Mouse (Mus musculus) hindbrain, embryonic 11.5 days (tissue): ENCODE measurements around the gene Bfsp1. TPM values are rescaled to one million over a fixed set of nuclear protein-coding genes. Genes with fewer than 3 reads are reported as not detected.
A peak's percentile ranks its signal among the peaks of the same experiment; 100 is the strongest.

Experiments used
- ATAC-seq: fragments of 200-750 bp; cut with Nextera tagmentation; 2 replicates; pipeline ENCODE4 v1.8.0; 2017; ENCODE audit warnings: mild to moderate bottlenecking, moderate TSS enrichment, moderate library complexity; ENCODE audit not compliant: low FRiP score
- DNase-seq: peaks from one replicate; pipeline ENCODE4 v3.0.0-alpha.2; 2015; ENCODE audit warnings: low spot score
- H3K27ac ChIP-seq: fragments of 300-500 bp; sonication (generic); 2 replicates; pipeline ENCODE4 v1.5.1; 2014; ENCODE audit warnings: mild to moderate bottlenecking, low read depth, low read length
- H3K27me3 ChIP-seq: fragments of 300-500 bp; sonication (generic); 2 replicates; pipeline ENCODE4 v1.6.1; 2014; ENCODE audit warnings: mild to moderate bottlenecking, low read length, moderate library complexity, mixed read lengths; ENCODE audit not compliant: control insufficient read depth, insufficient read depth
- H3K36me3 ChIP-seq: fragments of 300-500 bp; sonication (generic); 2 replicates; pipeline ENCODE4 v1.6.1; 2014; ENCODE audit warnings: mild to moderate bottlenecking, low read length, moderate library complexity, mixed read lengths; ENCODE audit not compliant: control insufficient read depth, insufficient read depth
- H3K4me1 ChIP-seq: fragments of 300-500 bp; sonication (generic); replicated peaks from 2 replicates; pipeline ENCODE4 v1.6.1; 2014; ENCODE audit warnings: low read length, mixed read lengths; ENCODE audit not compliant: control insufficient read depth, insufficient read depth
- H3K4me2 ChIP-seq: fragments of 300-500 bp; sonication (generic); replicated peaks from 2 replicates; pipeline ENCODE4 v1.6.1; 2014; ENCODE audit warnings: mild to moderate bottlenecking, low read depth, low read length
- H3K4me3 ChIP-seq: fragments of 300-500 bp; sonication (generic); 2 replicates; pipeline ENCODE4 v1.5.1; 2014; ENCODE audit warnings: low read depth, low read length
- H3K9ac ChIP-seq: fragments of 300-500 bp; sonication (generic); 2 replicates; pipeline ENCODE4 v1.6.1; 2014; ENCODE audit warnings: low read depth, low read length
- H3K9me3 ChIP-seq: fragments of 300-500 bp; sonication (generic); 2 replicates; pipeline ENCODE4 v1.6.1; 2016; ENCODE audit warnings: low read length; ENCODE audit not compliant: control insufficient read depth
- WGBS: fragments of 180-500 bp; shearing (Covaris S2); extraction: QIAGEN DNeasy Blood & Tissue Kit; methylation state at CpG from one replicate; pipeline ENCODE4 v1.1.7; 2014; 5-methylcytosine and 5-hydroxymethylcytosine counted together
- polyA plus RNA-seq: library from polyadenylated mRNA; unstranded; fragments of >200 nt; fragmentation: Nextera tagmentation; extraction: Ambion mirVana; gene quantifications from 2 replicates; pipeline ENCODE4 v1.2.1, GENCODE M21; 2014

Bfsp1 gene
- polyA plus RNA-seq, 1 experiment from 2014 or later, result 0.79 TPM

- Histone ChIP-seq H3K27ac (no peak overlapping the region), H3K4me1 (no peaks in the 10 kb centered on the region), H3K27me3 (no peaks in the 10 kb centered on the region), H3K4me3 (no peak overlapping the region), H3K36me3 (no peaks in the 10 kb centered on the region), H3K9me3 (no peaks in the 10 kb centered on the region), H3K4me2 (no peak overlapping the region), H3K9ac (no peak overlapping the region)
- 78% methylated on average over 17 of the region's 17 CpGs for WGBS
- DNase-seq, result no peak
- no peak for ATAC-seq
These were observed 31.3 kb downstream of the Bfsp1 start for GRCm38 (mm10) chr2:143831645-143832044.

- Histone ChIP-seq H3K27ac (no peak overlapping the region), H3K9me3 (no peaks in the 10 kb centered on the region), H3K4me1 (no peaks in the 10 kb centered on the region), H3K4me2 (no peak overlapping the region), H3K9ac (no peak overlapping the region), H3K27me3 (no peaks in the 10 kb centered on the region), H3K4me3 (no peak overlapping the region), H3K36me3 (no peaks in the 10 kb centered on the region)
- ATAC-seq (no peak), DNase-seq (no peak)
- WGBS, result 95% methylated on average over 11 of the region's 11 CpGs
These were observed 49.5 kb downstream of the Bfsp1 start for GRCm38 (mm10) chr2:143813461-143813860.

GRCm38 (mm10) chr2:143812262-143812661, 50.7 kb downstream of the Bfsp1 start:
- Histone ChIP-seq H3K4me3 (no peak overlapping the region), H3K36me3 (no peaks in the 10 kb centered on the region), H3K27ac (no peak overlapping the region), H3K27me3 (no peaks in the 10 kb centered on the region), H3K9ac (no peak overlapping the region), H3K4me2 (no peak overlapping the region), H3K9me3 (no peaks in the 10 kb centered on the region), H3K4me1 (no peaks in the 10 kb centered on the region)
- WGBS, result 61% methylated on average over 4 of the region's 4 CpGs
- no peak for ATAC-seq
- no peak for DNase-seq

GRCm38 (mm10) chr2:143808789-143809188, 54.2 kb downstream of the Bfsp1 start:
- no peaks in the 10 kb centered on the region for H3K27me3 ChIP-seq
- no peak overlapping the region for H3K27ac ChIP-seq
- 64% methylated on average over 5 of the region's 5 CpGs for WGBS
- no peak overlapping the region for H3K9ac ChIP-seq
- no peak overlapping the region for H3K4me2 ChIP-seq
- DNase-seq (peak; percentile 11), ATAC-seq (no peak)
- H3K4me3 ChIP-seq, result no peak overlapping the region
- H3K4me1 ChIP-seq, result no peaks in the 10 kb centered on the region
- H3K9me3 ChIP-seq, result no peaks in the 10 kb centered on the region
- H3K36me3 ChIP-seq, result no peaks in the 10 kb centered on the region

- no peaks in the 10 kb centered on the region for H3K4me1 ChIP-seq
- H3K27ac ChIP-seq, result no peak overlapping the region
- H3K36me3 ChIP-seq, result no peaks in the 10 kb centered on the region
- 66% methylated on average over 9 of the region's 9 CpGs for WGBS
- H3K9me3 ChIP-seq, result no peaks in the 10 kb centered on the region
- DNase-seq (no peak), ATAC-seq (no peak)
- H3K4me2 ChIP-seq, result no peak overlapping the region
- no peak overlapping the region for H3K4me3 ChIP-seq
- no peaks in the 10 kb centered on the region for H3K27me3 ChIP-seq
- H3K9ac ChIP-seq, result no peak overlapping the region
These were observed 55.9 kb downstream of the Bfsp1 start for GRCm38 (mm10) chr2:143806924-143807664.

GRCm38 (mm10) chr2:143806140-143806923, 56.6 kb downstream of the Bfsp1 start:
- WGBS, result 64% methylated on average over 15 of the region's 15 CpGs
- Histone ChIP-seq H3K27me3 (no peaks in the 10 kb centered on the region), H3K4me3 (no peak overlapping the region), H3K9ac (no peak overlapping the region), H3K4me2 (no peak overlapping the region), H3K4me1 (no peaks in the 10 kb centered on the region), H3K27ac (no peak overlapping the region), H3K9me3 (no peaks in the 10 kb centered on the region), H3K36me3 (no peaks in the 10 kb centered on the region)
- ATAC-seq, result no peak
- DNase-seq, result no peak

- H3K9ac ChIP-seq, result no peak overlapping the region
- 79% methylated on average over 5 of the region's 5 CpGs for WGBS
- no peaks in the 10 kb centered on the region for H3K27me3 ChIP-seq
- no peak overlapping the region for H3K4me3 ChIP-seq
- H3K4me2 ChIP-seq, result no peak overlapping the region
- H3K27ac ChIP-seq, result no peak overlapping the region
- no peaks in the 10 kb centered on the region for H3K36me3 ChIP-seq
- DNase-seq, result no peak
- no peak for ATAC-seq
- no peaks in the 10 kb centered on the region for H3K9me3 ChIP-seq
- no peaks in the 10 kb centered on the region for H3K4me1 ChIP-seq
These were observed 61.9 kb downstream of the Bfsp1 start for GRCm38 (mm10) chr2:143801097-143801496.

- ATAC-seq (no peak), DNase-seq (no peak)
- Histone ChIP-seq H3K4me3 (no peak overlapping the region), H3K4me1 (no peaks in the 10 kb centered on the region), H3K9me3 (no peaks in the 10 kb centered on the region), H3K9ac (no peak overlapping the region), H3K27me3 (no peaks in the 10 kb centered on the region), H3K36me3 (no peaks in the 10 kb centered on the region), H3K27ac (no peak overlapping the region), H3K4me2 (no peak overlapping the region)
- 73% methylated on average over 4 of the region's 4 CpGs for WGBS
These were observed 66.5 kb downstream of the Bfsp1 start for GRCm38 (mm10) chr2:143796335-143797013.
